Mouse (Mus musculus) erythroblast, embryonic 14.5 days (primary cell): ENCODE data around the gene Slc16a4.

Experiments used
- GATA1 ChIP-seq: IDR thresholded peaks from 2 replicates; pipeline ENCODE4 v1.6.1; 2012; ENCODE audit warnings: low read length, inconsistent platforms, mixed read lengths
- TAL1 ChIP-seq: IDR thresholded peaks from 3 replicates; pipeline ENCODE4 v1.6.1; 2012; ENCODE audit warnings: low read length, inconsistent platforms, mixed read lengths

DNA sequence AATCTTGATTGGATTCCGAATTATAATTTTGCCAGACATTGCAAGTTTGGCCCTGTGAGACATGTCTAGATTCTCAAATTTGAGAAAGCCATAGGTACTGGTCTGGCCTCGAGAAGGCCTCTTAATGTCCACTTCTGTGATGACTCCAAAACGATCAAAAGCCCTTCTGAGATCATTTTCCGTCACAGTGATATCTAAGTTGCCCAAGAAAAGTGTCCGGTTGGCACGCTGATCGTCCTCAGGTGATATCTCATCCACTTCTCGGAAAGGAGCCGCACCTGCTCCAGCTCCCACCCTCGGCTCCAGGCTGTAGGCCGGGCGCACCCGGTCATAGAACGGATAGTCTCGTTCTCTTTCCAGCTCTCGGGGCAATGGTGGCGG lies 40.7 kb downstream of the Slc16a4 start:
- TF ChIP-seq GATA1 (no peak), TAL1 (no peak)
